Mouse (Mus musculus): ENCODE data around the gene Pank3. TPM values are rescaled to one million over a fixed set of nuclear protein-coding genes. Genes with fewer than 3 reads are reported as not detected.

Gene Pank3
- 12.1 TPM for polyA plus RNA-seq (2014; fragmentation: Illumina TruSeq; extraction: RNeasy Lipid Tissue Mini Kit (QIAGEN cat#74804); ENCODE audit: low read depth, low replicate concordance)

DNA sequence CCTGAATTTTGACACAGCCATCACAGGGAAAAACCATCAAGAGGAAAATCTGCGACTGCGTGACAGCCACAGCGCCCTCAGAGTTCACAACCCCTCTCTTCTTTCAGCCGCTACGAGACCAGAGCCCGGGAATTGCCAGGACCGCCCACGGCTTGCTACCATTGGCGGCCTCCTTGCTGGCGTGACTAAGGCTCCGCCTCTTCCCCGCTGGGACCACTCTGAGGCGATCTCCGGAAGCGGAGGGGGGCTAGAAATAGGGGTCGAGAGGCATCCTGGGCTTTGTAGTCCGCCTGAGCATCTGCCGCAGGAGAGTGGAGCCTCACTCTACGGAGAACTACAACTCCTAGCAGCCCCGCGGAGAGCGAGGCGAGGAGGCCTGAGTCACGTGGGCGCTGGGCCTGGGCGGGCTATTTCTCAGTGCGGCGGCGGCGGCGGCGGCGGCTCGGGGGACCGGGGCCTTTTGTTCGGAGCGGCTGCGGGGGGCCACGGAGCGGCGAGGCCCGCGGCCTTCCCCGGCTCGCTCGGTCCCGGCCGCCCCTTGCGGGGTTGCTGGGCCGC, at the start of gene Pank3:
Pank3 (plus strand) TSS at position 297 of the 558 bp plus-strand sequence.

GRCm38 (mm10) chr11:35798874-35799273, 29.6 kb downstream of the Pank3 start, which contains the start of gene Fbll1:
Gene Fbll1 (minus strand): TSS chr11:35798884.

GRCm38 (mm10) chr11:35834022-35834760, 64.9 kb downstream of the Pank3 start, which contains the start of gene Rars:
Gene Rars (minus strand): TSS chr11:35834506.

Other genes starting within 250 kb of the Pank3 start
- not detected for gene Fbll1, start 29.4 kb downstream of the Pank3 start, polyA plus RNA-seq (2014; fragmentation: Illumina TruSeq; extraction: RNeasy Lipid Tissue Mini Kit (QIAGEN cat#74804); ENCODE audit: low read depth, low replicate concordance)
- 44.6 TPM for gene Rars, start 65.0 kb downstream of the Pank3 start, polyA plus RNA-seq (2014; fragmentation: Illumina TruSeq; extraction: RNeasy Lipid Tissue Mini Kit (QIAGEN cat#74804); ENCODE audit: low read depth, low replicate concordance)
- 1.0 TPM for gene Wwc1, start 211.0 kb downstream of the Pank3 start, polyA plus RNA-seq (2014; fragmentation: Illumina TruSeq; extraction: RNeasy Lipid Tissue Mini Kit (QIAGEN cat#74804); ENCODE audit: low read depth, low replicate concordance)